Mouse (Mus musculus): ENCODE data around the gene Cmbl. TPM values are rescaled to one million over a fixed set of nuclear protein-coding genes. Genes with fewer than 3 reads are reported as not detected.

The Cmbl gene
- 0.47 TPM for polyA plus RNA-seq (2017; shearing (Covaris generic))

GRCm38 (mm10) chr15:31565184-31565583 lies at the start of gene Cmbl:
Cmbl (plus strand) TSS chr15:31565389.

GRCm38 (mm10) chr15:31530659-31531445 lies 34.3 kb upstream of the Cmbl start, which contains the start of gene March6:
March6 (minus strand) TSS chr15:31531053.

GRCm38 (mm10) chr15:31601646-31602374 lies 36.6 kb downstream of the Cmbl start, which contains the start of the genes Cct5 and Fam173b:
Cct5 (minus strand) TSS chr15:31601804.
Fam173b (plus strand) TSS chr15:31601852.

Other genes starting within 250 kb of the Cmbl start
- gene Ankrd33b, start 197.7 kb upstream of the Cmbl start, polyA plus RNA-seq (2017; shearing (Covaris generic)): not detected
- gene Ropn1l, start 111.7 kb upstream of the Cmbl start, polyA plus RNA-seq (2017; shearing (Covaris generic)): 0.38 TPM
- gene March6, start 34.3 kb upstream of the Cmbl start, polyA plus RNA-seq (2017; shearing (Covaris generic)): 11.1 TPM
- gene Cct5, start 36.4 kb downstream of the Cmbl start, polyA plus RNA-seq (2017; shearing (Covaris generic)): 386 TPM
- gene Fam173b, start 36.5 kb downstream of the Cmbl start, polyA plus RNA-seq (2017; shearing (Covaris generic)): 14.5 TPM